Mouse (Mus musculus) hindbrain, embryonic 13.5 days (tissue): Measurements from ENCODE around the gene Khnyn. TPM values are rescaled to one million over a fixed set of nuclear protein-coding genes. Genes with fewer than 3 reads are reported as not detected.

Experiments
- ATAC-seq: fragments of 200-750 bp; cut with Nextera tagmentation; 2 replicates; pipeline ENCODE4 v1.8.0; 2017; ENCODE audit warnings: moderate TSS enrichment; ENCODE audit not compliant: low FRiP score
- H3K27ac ChIP-seq: fragments of 300-500 bp; sonication (generic); 2 replicates; pipeline ENCODE4 v1.5.1; 2015; ENCODE audit warnings: inconsistent platforms, mild to moderate bottlenecking, moderate library complexity
- H3K27me3 ChIP-seq: fragments of 300-500 bp; sonication (generic); 2 replicates; pipeline ENCODE4 v1.6.1; 2015; ENCODE audit warnings: mild to moderate bottlenecking, inconsistent platforms
- H3K36me3 ChIP-seq: fragments of 300-500 bp; sonication (generic); 2 replicates; pipeline ENCODE4 v1.6.1; 2015; ENCODE audit warnings: mild to moderate bottlenecking, inconsistent platforms
- H3K4me1 ChIP-seq: fragments of 300-500 bp; sonication (generic); replicated peaks from 2 replicates; pipeline ENCODE4 v1.6.1; 2015; ENCODE audit warnings: inconsistent platforms
- H3K4me2 ChIP-seq: fragments of 300-500 bp; sonication (generic); 2 replicates; pipeline ENCODE4 v1.6.1; 2015; ENCODE audit warnings: inconsistent platforms, mild to moderate bottlenecking, moderate library complexity
- H3K4me3 ChIP-seq: fragments of 300-500 bp; sonication (generic); 2 replicates; pipeline ENCODE4 v1.5.1; 2015; ENCODE audit warnings: mild to moderate bottlenecking, inconsistent platforms
- H3K9ac ChIP-seq: fragments of 300-500 bp; sonication (generic); 2 replicates; pipeline ENCODE4 v1.6.1; 2015; ENCODE audit warnings: mild to moderate bottlenecking, inconsistent platforms
- H3K9me3 ChIP-seq: fragments of 300-500 bp; sonication (generic); 2 replicates; pipeline ENCODE4 v1.6.1; 2016; ENCODE audit warnings: inconsistent platforms
- WGBS: fragments of 180-500 bp; shearing (Covaris S2); methylation state at CpG from one replicate; pipeline ENCODE4 v1.1.7; 2015; 5-methylcytosine and 5-hydroxymethylcytosine counted together
- polyA plus RNA-seq: library from polyadenylated mRNA; unstranded; fragments of >200 nt; fragmentation: Nextera tagmentation; extraction: Ambion mirVana; gene quantifications from 2 replicates; pipeline ENCODE4 v1.2.1, GENCODE M21; 2015

Khnyn gene
- polyA plus RNA-seq, 1 experiment from 2014 or later = 10.0 TPM

- WGBS = 55% methylated on average over 7 of the region's 7 CpGs
- Histone ChIP-seq H3K9ac (no peak overlapping the region), H3K4me1 (no peaks in the 10 kb centered on the region), H3K36me3 (no peaks in the 10 kb centered on the region), H3K27me3 (no peaks in the 10 kb centered on the region), H3K4me2 (no peak overlapping the region), H3K27ac (no peak overlapping the region), H3K4me3 (no peak overlapping the region), H3K9me3 (no peaks in the 10 kb centered on the region)
- ATAC-seq = no peak
Measured at GRCm38 (mm10) chr14:55940070-55940800, 55.5 kb downstream of the Khnyn start.

DNA sequence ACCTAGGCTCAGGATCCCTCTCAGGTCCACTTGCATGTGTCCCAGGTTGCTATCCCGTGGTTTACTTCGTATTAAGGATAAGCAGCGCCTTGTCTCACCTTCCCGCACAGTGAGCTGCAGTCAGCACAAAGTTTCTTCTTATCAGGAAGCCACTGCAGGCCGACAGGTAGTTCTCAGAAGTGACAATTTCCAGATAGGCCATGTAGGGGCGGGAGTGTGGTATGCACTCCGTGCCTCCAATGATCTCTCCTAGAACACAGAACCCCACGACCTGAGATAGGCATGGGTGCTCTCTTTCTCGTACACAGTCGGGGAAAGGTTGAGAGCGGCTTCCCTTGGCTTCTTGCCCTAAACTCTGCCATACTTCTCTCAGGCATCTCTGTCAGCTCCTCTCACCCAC, 58.9 kb downstream of the Khnyn start:
- WGBS = 86% methylated on average over 11 of the region's 11 CpGs
- ATAC-seq = no peak
- H3K4me3 ChIP-seq = no peak overlapping the region

GRCm38 (mm10) chr14:55944575-55944974, 59.8 kb downstream of the Khnyn start, which contains the start of gene Cma1:
TSS of gene Cma1 (minus strand) at chr14:55944675.
- Histone ChIP-seq H3K27ac (no peak within 1 kb of the TSS), H3K9ac (no peak within 1 kb of the TSS), H3K4me1 (no peaks in the 10 kb centered on the region), H3K27me3 (no peaks in the 10 kb centered on the region), H3K36me3 (no peaks in the 10 kb centered on the region), H3K9me3 (no peaks in the 10 kb centered on the region), H3K4me3 (no peak within 1 kb of the TSS), H3K4me2 (no peak within 1 kb of the TSS)
- WGBS = 88% methylated on average over 4 of the region's 4 CpGs
- no peak for ATAC-seq

More for the DNA sequence above, 58.9 kb downstream of the Khnyn start:
- Histone ChIP-seq H3K4me1 (no peaks in the 10 kb centered on the region), H3K9ac (no peak overlapping the region), H3K36me3 (no peaks in the 10 kb centered on the region), H3K27ac (no peak overlapping the region), H3K27me3 (no peaks in the 10 kb centered on the region), H3K4me2 (no peak overlapping the region), H3K9me3 (no peaks in the 10 kb centered on the region)

GRCm38 (mm10) chr14:55946269-55946969, 61.7 kb downstream of the Khnyn start:
- H3K27ac ChIP-seq = no peak overlapping the region

More at GRCm38 (mm10) chr14:55946269-55946969, 61.7 kb downstream of the Khnyn start:
- Histone ChIP-seq H3K9ac (no peak overlapping the region), H3K27me3 (no peaks in the 10 kb centered on the region), H3K9me3 (no peaks in the 10 kb centered on the region), H3K4me3 (no peak overlapping the region), H3K4me2 (no peak overlapping the region), H3K36me3 (no peaks in the 10 kb centered on the region), H3K4me1 (no peaks in the 10 kb centered on the region)
- no peak for ATAC-seq
- WGBS = 85% methylated on average over 2 of the region's 2 CpGs

Other genes starting within 250 kb of the Khnyn start
- 86.1 and 96.7 TPM in 2 replicates for gene Ipo4, start 249.0 kb upstream of the Khnyn start, polyA plus RNA-seq
- 2.2 and 2.8 TPM in 2 replicates for gene Gm49378, start 247.1 kb upstream of the Khnyn start, polyA plus RNA-seq
- 58.5 and 65.8 TPM in 2 replicates for gene Tm9sf1, start 241.1 kb upstream of the Khnyn start, polyA plus RNA-seq
- gene Tssk4, start 234.8 kb upstream of the Khnyn start, polyA plus RNA-seq = 0.41 and 0.43 TPM in 2 replicates
- 74.7 and 77.5 TPM in 2 replicates for gene Mdp1, start 224.4 kb upstream of the Khnyn start, polyA plus RNA-seq
- 51.1 and 52.9 TPM in 2 replicates for gene Gmpr2, start 213.0 kb upstream of the Khnyn start, polyA plus RNA-seq
- gene Nedd8, start 212.8 kb upstream of the Khnyn start, polyA plus RNA-seq = 585 and 628 TPM in 2 replicates
- gene Tinf2, start 203.1 kb upstream of the Khnyn start, polyA plus RNA-seq = 28.0 and 31.8 TPM in 2 replicates
- 0.19 and 0.47 TPM in 2 replicates for gene Tgm1, start 171.0 kb upstream of the Khnyn start, polyA plus RNA-seq
- 56.4 and 57.0 TPM in 2 replicates for gene Rabggta, start 162.7 kb upstream of the Khnyn start, polyA plus RNA-seq
- gene Dhrs1, start 139.3 kb upstream of the Khnyn start, polyA plus RNA-seq = 77.4 and 79.2 TPM in 2 replicates
- gene Nop9, start 139.3 kb upstream of the Khnyn start, polyA plus RNA-seq = 28.7 and 33.5 TPM in 2 replicates
- gene Cideb, start 126.5 kb upstream of the Khnyn start, polyA plus RNA-seq = 0.25 TPM in 2 replicates
- 0.43 and 0.56 TPM in 2 replicates for gene Ltb4r2, start 123.5 kb upstream of the Khnyn start, polyA plus RNA-seq
- 0.32 and 0.74 TPM in 2 replicates for gene Ltb4r1, start 119.0 kb upstream of the Khnyn start, polyA plus RNA-seq
- 5.3 and 6.0 TPM in 2 replicates for gene Adcy4, start 100.9 kb upstream of the Khnyn start, polyA plus RNA-seq
- 2.6 and 3.7 TPM in 2 replicates for gene Ripk3, start 96.1 kb upstream of the Khnyn start, polyA plus RNA-seq
- gene Nfatc4, start 61.8 kb upstream of the Khnyn start, polyA plus RNA-seq = 10.8 and 12.0 TPM in 2 replicates
- gene Nynrin, start 30.9 kb upstream of the Khnyn start, polyA plus RNA-seq = 11.7 and 11.9 TPM in 2 replicates
- gene Cbln3, start 555 bp upstream of the Khnyn start, polyA plus RNA-seq = 0.14 and 0.27 TPM in 2 replicates
- gene Sdr39u1, start 15.3 kb downstream of the Khnyn start, polyA plus RNA-seq = 115 and 124 TPM in 2 replicates
- 0.43 TPM in 1 of 2 replicates, not detected in the other for gene Cma1, start 59.7 kb downstream of the Khnyn start, polyA plus RNA-seq
- not detected in 2 replicates for gene Cma2, start 66.0 kb downstream of the Khnyn start, polyA plus RNA-seq
- not detected in 2 replicates for gene Mcpt1, start 133.0 kb downstream of the Khnyn start, polyA plus RNA-seq
- not detected in 2 replicates for gene Mcpt9, start 145.5 kb downstream of the Khnyn start, polyA plus RNA-seq
- gene Mcpt2, start 157.1 kb downstream of the Khnyn start, polyA plus RNA-seq = not detected in 2 replicates
- gene Mcpt4, start 177.4 kb downstream of the Khnyn start, polyA plus RNA-seq = not detected in 2 replicates
- gene Mcpt8, start 200.3 kb downstream of the Khnyn start, polyA plus RNA-seq = not detected in 2 replicates
- gene Ctsg, start 217.6 kb downstream of the Khnyn start, polyA plus RNA-seq = not detected in 2 replicates
- not detected in 2 replicates for gene Gzme, start 235.7 kb downstream of the Khnyn start, polyA plus RNA-seq
- gene Gzmd, start 247.7 kb downstream of the Khnyn start, polyA plus RNA-seq = not detected in 2 replicates